Mouse (Mus musculus): ENCODE data around the gene Ccpg1. TPM values are rescaled to one million over a fixed set of nuclear protein-coding genes. Genes with fewer than 3 reads are reported as not detected.

The Ccpg1 gene
- polyA plus RNA-seq, 1 experiment from 2014 or later: 17.4 TPM

DNA sequence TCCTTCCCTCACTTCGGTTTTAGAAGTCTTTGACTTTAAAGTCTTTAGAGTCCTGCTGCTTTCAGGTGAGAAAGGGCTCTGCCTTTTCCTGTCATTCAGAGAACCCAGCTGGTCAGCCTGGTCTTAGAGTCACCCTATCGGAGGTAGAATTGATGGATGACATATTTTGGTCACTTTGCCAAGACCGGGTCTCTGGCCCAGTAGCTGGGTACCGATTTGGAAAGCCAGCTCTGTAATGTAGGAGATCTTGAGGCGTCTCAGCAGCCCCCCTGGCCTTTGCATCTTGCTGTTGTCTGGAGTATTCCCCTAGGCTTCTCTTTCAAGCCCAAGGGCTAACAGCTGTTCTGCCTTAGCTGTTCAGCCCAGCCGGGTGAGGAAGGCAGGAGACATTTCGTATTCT lies 60.0 kb downstream of the Ccpg1 start:
- H3K4me2 ChIP-seq: peak overlapping the region; percentile 87
- no peak for ATAC-seq (replicated peaks; ENCODE audit: insufficient number of reproducible peaks, low FRiP score, low TSS enrichment)
- 11% methylated on average over 7 of the region's 7 CpGs for WGBS (ENCODE audit: insufficient replicate concordance)
- H3K9me3 ChIP-seq (replicated peaks; ENCODE audit: control insufficient read depth, low read length): no peaks in the 10 kb centered on the region
- no peaks in the 10 kb centered on the region for H3K27me3 ChIP-seq (ENCODE audit: control insufficient read depth, insufficient read depth, low read length)
- H3K4me3 ChIP-seq (ENCODE audit: low read depth, low read length): peak overlapping the region; percentile 44
- peaks cover 2% of the 10 kb centered on the region for H3K4me1 ChIP-seq (ENCODE audit: control insufficient read depth, insufficient read depth, low read length)
- no peak overlapping the region for H3K27ac ChIP-seq (ENCODE audit: low read depth, low read length)
- peak overlapping the region; percentile 66 for H3K9ac ChIP-seq (ENCODE audit: low read depth, low read length)
- H3K36me3 ChIP-seq (ENCODE audit: control insufficient read depth, insufficient read depth, low read length): no peaks in the 10 kb centered on the region

DNA sequence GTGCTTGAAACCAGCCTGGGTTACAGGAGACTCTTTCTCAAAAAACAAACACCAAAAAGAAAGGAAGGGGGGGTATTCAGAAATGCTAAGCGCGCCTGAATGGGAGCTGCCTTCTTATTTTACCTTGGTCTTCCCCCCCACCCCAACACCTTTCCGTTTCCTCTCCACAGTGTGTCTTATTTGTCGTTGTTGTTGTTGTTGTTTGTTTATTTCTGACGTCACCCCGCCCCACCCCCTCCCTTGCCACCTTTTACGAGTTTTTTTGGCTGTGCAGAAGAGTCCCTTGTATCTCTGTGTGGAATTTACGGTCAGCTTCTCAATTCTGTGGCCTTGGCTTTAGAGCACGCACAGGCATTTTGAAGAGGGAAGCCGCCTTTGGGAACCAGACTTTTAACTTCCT lies 60.5 kb downstream of the Ccpg1 start:
- H3K27ac ChIP-seq (ENCODE audit: low read depth, low read length): no peak overlapping the region
- ATAC-seq (replicated peaks; ENCODE audit: insufficient number of reproducible peaks, low FRiP score, low TSS enrichment): no peak
- no peaks in the 10 kb centered on the region for H3K36me3 ChIP-seq (ENCODE audit: control insufficient read depth, insufficient read depth, low read length)
- 0 out of 2 replicates have a peak overlapping the region, but pooled peaks have one; percentile 44 for H3K4me3 ChIP-seq (ENCODE audit: low read depth, low read length)
- no peaks in the 10 kb centered on the region for H3K27me3 ChIP-seq (ENCODE audit: control insufficient read depth, insufficient read depth, low read length)
- H3K9me3 ChIP-seq (replicated peaks; ENCODE audit: control insufficient read depth, low read length): no peaks in the 10 kb centered on the region
- no peak overlapping the region for H3K9ac ChIP-seq (ENCODE audit: low read depth, low read length)
- H3K4me1 ChIP-seq (ENCODE audit: control insufficient read depth, insufficient read depth, low read length): no peaks in the 10 kb centered on the region
- H3K4me2 ChIP-seq: peak overlapping the region; percentile 87
- 62% methylated on average over 10 of the region's 10 CpGs for WGBS (ENCODE audit: insufficient replicate concordance)

DNA sequence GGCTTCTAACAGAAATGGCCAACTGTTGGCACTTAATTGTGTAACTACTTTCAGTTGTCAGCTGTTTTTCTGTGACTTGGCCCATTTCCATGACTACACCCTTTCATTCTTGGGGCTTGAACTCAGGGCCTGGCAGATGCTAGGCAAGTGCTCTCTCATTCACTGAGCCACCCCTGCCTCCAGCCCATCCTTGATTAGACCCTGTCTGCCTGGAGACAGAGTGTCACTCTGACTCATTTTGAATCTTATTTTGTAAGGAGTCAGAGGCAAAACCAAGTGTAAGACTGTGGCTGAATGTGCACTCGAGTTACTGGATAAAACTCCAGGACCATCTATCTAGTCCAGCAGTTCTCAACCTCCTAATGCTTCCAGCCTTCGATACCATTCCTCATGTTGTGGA lies 62.7 kb downstream of the Ccpg1 start:
- no peak overlapping the region for H3K9ac ChIP-seq (ENCODE audit: low read depth, low read length)
- no peak overlapping the region for H3K4me3 ChIP-seq (ENCODE audit: low read depth, low read length)
- WGBS (ENCODE audit: insufficient replicate concordance): 79% methylated on average over 2 of the region's 2 CpGs
- H3K9me3 ChIP-seq (replicated peaks; ENCODE audit: control insufficient read depth, low read length): no peaks in the 10 kb centered on the region
- no peaks in the 10 kb centered on the region for H3K27me3 ChIP-seq (ENCODE audit: control insufficient read depth, insufficient read depth, low read length)
- H3K27ac ChIP-seq (ENCODE audit: low read depth, low read length): no peak overlapping the region
- no peak for ATAC-seq (replicated peaks; ENCODE audit: insufficient number of reproducible peaks, low FRiP score, low TSS enrichment)
- no peaks in the 10 kb centered on the region for H3K36me3 ChIP-seq (ENCODE audit: control insufficient read depth, insufficient read depth, low read length)
- H3K4me2 ChIP-seq: no peak overlapping the region
- H3K4me1 ChIP-seq (ENCODE audit: control insufficient read depth, insufficient read depth, low read length): no peaks in the 10 kb centered on the region

DNA sequence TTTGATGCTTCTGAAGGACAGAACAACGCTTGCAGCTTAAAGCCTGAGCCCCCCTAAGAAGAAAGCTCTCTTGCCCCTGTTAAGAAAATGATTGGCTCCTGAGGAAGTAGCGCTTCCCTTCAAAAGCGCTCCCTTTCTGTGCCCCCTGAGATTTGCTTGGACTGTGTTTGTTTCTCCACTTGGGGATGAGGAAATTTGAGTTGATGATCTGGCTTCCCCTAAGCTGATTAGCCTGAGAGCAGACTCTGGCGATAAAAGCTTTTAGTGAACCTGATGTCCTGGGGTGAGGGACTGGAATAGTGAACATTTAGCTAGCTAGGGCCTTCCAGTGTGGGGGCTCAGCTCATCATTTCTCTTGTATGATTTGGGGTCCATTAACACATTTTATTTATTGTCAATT lies 63.7 kb downstream of the Ccpg1 start:
- no peak overlapping the region for H3K4me3 ChIP-seq (ENCODE audit: low read depth, low read length)
- ATAC-seq (replicated peaks; ENCODE audit: insufficient number of reproducible peaks, low FRiP score, low TSS enrichment): no peak
- WGBS (ENCODE audit: insufficient replicate concordance): 14% methylated on average over 4 of the region's 4 CpGs
- no peak overlapping the region for H3K27ac ChIP-seq (ENCODE audit: low read depth, low read length)
- no peaks in the 10 kb centered on the region for H3K4me1 ChIP-seq (ENCODE audit: control insufficient read depth, insufficient read depth, low read length)
- no peaks in the 10 kb centered on the region for H3K27me3 ChIP-seq (ENCODE audit: control insufficient read depth, insufficient read depth, low read length)
- no peak overlapping the region for H3K9ac ChIP-seq (ENCODE audit: low read depth, low read length)
- no peak overlapping the region for H3K4me2 ChIP-seq
- no peaks in the 10 kb centered on the region for H3K36me3 ChIP-seq (ENCODE audit: control insufficient read depth, insufficient read depth, low read length)
- H3K9me3 ChIP-seq (replicated peaks; ENCODE audit: control insufficient read depth, low read length): no peaks in the 10 kb centered on the region

DNA sequence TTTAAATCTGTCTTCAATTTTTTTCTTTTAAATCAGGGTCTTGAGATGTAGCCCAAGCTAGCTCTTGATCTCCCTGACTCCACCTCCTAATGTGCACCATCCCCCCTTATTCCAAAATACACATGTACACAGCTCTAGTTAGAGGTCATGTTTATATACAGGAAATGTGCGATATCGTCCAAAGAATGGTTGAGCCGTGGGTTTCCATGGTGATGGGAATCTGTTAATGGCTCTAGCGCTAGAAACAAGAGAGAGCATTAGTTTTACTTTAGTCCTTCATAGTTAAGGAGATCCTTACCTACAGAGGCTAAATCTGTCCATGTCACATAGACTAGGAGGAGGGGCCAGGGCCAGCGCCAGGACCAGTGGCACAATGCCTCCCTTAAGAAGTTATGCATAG lies 64.6 kb downstream of the Ccpg1 start:
- WGBS (ENCODE audit: insufficient replicate concordance): 72% methylated on average over 5 of the region's 5 CpGs
- Histone ChIP-seq H3K9me3 (replicated peaks; ENCODE audit: control insufficient read depth, low read length) (no peaks in the 10 kb centered on the region), H3K4me3 (ENCODE audit: low read depth, low read length) (no peak overlapping the region), H3K27me3 (ENCODE audit: control insufficient read depth, insufficient read depth, low read length) (no peaks in the 10 kb centered on the region), H3K9ac (ENCODE audit: low read depth, low read length) (no peak overlapping the region), H3K36me3 (ENCODE audit: control insufficient read depth, insufficient read depth, low read length) (no peaks in the 10 kb centered on the region), H3K4me2 (no peak overlapping the region), H3K27ac (ENCODE audit: low read depth, low read length) (no peak overlapping the region), H3K4me1 (ENCODE audit: control insufficient read depth, insufficient read depth, low read length) (no peaks in the 10 kb centered on the region)
- ATAC-seq (replicated peaks; ENCODE audit: insufficient number of reproducible peaks, low FRiP score, low TSS enrichment): no peak

DNA sequence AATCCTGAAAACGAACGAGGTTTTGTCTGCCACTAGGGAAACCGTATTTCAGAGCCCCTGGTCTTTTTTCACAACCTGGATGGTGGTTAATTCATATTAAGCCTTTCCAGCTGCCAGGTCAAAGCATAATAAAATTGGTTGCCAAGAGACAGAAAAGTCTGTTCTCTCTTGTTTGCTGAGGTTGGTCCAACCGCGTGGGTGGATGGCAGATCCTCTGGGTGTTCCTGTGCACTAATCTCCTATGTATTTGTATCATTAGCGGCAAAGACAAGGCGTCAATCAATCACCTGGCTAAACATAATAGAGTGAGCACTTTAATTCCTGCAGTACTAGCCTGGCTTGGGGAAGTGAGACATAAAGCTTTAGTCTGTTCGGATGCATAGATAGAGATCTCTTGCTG lies 65.4 kb downstream of the Ccpg1 start:
- H3K9ac ChIP-seq (ENCODE audit: low read depth, low read length): no peak overlapping the region

DNA sequence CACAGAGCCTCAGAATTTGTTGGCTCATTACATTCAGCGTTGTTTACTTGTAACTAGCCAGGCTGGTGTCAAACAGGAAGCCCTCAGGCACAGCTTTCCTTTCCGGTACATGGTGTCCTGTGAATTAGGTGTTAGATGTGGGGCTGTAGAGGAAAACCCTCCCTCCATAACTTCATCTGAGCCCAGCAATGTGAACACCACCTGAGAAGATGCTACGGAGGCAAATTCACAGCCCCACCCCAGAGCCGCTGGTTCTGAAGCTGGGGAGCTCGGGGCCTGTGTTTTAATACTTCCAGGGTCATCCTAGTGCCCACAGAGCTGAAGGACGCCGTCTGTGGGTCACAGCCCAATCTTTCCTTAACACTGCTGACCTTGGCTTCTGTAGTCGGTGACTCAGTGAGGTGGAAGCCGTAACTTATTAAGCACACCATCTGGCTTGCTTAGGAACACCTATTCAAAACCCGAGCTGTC lies 70.2 kb downstream of the Ccpg1 start:
- Histone ChIP-seq H3K4me3 (ENCODE audit: low read depth, low read length) (no peak overlapping the region), H3K9me3 (replicated peaks; ENCODE audit: control insufficient read depth, low read length) (no peaks in the 10 kb centered on the region), H3K4me1 (ENCODE audit: control insufficient read depth, insufficient read depth, low read length) (no peaks in the 10 kb centered on the region), H3K27ac (ENCODE audit: low read depth, low read length) (no peak overlapping the region), H3K36me3 (ENCODE audit: control insufficient read depth, insufficient read depth, low read length) (no peaks in the 10 kb centered on the region), H3K4me2 (no peak overlapping the region), H3K9ac (ENCODE audit: low read depth, low read length) (no peak overlapping the region), H3K27me3 (ENCODE audit: control insufficient read depth, insufficient read depth, low read length) (no peaks in the 10 kb centered on the region)
- WGBS (ENCODE audit: insufficient replicate concordance): 54% methylated on average over 10 of the region's 10 CpGs
- no peak for ATAC-seq (replicated peaks; ENCODE audit: insufficient number of reproducible peaks, low FRiP score, low TSS enrichment)

More for the DNA sequence above, 65.4 kb downstream of the Ccpg1 start:
- Histone ChIP-seq H3K9me3 (replicated peaks; ENCODE audit: control insufficient read depth, low read length) (no peaks in the 10 kb centered on the region), H3K27me3 (ENCODE audit: control insufficient read depth, insufficient read depth, low read length) (no peaks in the 10 kb centered on the region), H3K4me3 (ENCODE audit: low read depth, low read length) (no peak overlapping the region), H3K4me1 (ENCODE audit: control insufficient read depth, insufficient read depth, low read length) (no peaks in the 10 kb centered on the region), H3K27ac (ENCODE audit: low read depth, low read length) (no peak overlapping the region), H3K4me2 (no peak overlapping the region), H3K36me3 (ENCODE audit: control insufficient read depth, insufficient read depth, low read length) (no peaks in the 10 kb centered on the region)
- no peak for ATAC-seq (replicated peaks; ENCODE audit: insufficient number of reproducible peaks, low FRiP score, low TSS enrichment)
- 73% methylated on average over 8 of the region's 8 CpGs for WGBS (ENCODE audit: insufficient replicate concordance)

DNA sequence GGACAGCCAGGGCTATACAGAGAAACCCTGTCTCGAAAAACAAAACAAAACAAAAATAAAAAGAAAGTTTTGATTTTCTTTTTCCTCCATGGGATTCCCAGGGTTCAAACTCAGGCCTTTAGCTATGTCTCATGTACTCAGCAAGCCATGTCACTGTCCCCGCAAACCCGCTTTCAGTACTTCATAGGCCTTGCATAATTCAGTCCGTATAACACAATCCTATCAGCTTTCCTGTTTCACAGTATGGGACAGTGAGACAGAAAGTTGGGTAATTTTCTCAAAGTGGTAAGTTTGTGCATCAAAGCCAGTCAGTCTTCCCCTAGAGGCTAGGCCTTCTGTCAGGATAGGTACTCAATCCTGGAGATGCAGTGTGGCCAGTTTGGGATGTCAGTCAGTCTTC lies 74.0 kb downstream of the Ccpg1 start:
- Histone ChIP-seq H3K9me3 (replicated peaks; ENCODE audit: control insufficient read depth, low read length) (no peaks in the 10 kb centered on the region), H3K9ac (ENCODE audit: low read depth, low read length) (no peak overlapping the region), H3K27me3 (ENCODE audit: control insufficient read depth, insufficient read depth, low read length) (no peaks in the 10 kb centered on the region), H3K4me1 (ENCODE audit: control insufficient read depth, insufficient read depth, low read length) (peaks cover 8% of the 10 kb centered on the region), H3K4me2 (no peak overlapping the region), H3K36me3 (ENCODE audit: control insufficient read depth, insufficient read depth, low read length) (no peaks in the 10 kb centered on the region), H3K27ac (ENCODE audit: low read depth, low read length) (no peak overlapping the region), H3K4me3 (ENCODE audit: low read depth, low read length) (no peak overlapping the region)
- no peak for ATAC-seq (replicated peaks; ENCODE audit: insufficient number of reproducible peaks, low FRiP score, low TSS enrichment)
- 82% methylated on average over 4 of the region's 4 CpGs for WGBS (ENCODE audit: insufficient replicate concordance)

DNA sequence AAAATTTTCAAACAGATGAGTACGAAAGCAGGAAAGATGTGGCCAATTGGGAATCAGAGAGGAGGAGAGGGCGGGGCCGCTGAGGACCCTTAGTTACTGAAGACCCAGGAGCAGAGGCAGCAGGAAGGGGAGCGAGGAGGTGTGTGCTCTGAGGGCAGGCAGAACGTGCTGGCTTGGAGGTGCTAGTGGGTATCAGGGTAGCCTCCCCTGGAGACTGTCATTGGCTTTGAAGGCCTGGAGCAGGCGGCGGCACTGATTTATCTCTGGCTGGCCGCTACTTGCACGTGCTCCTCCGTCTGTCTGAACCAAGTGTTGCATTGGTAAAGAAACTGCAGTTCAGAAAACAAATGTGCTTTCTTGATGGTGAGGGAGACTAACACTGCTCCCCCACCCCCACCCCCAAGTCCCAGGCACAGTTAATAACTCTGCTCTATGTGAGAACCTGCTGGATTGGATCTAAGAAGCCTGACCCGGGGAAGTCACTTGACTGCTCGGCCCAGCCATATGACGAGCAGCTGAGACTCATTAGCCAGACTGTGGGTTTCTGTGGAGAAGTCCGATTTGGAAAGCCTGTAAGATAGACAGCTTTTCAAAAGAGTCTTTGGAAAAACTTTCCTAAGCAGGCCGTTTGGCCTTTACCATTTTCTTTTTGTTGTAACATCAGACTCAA lies 78.5 kb downstream of the Ccpg1 start:
- Histone ChIP-seq H3K27ac (ENCODE audit: low read depth, low read length) (no peak overlapping the region), H3K4me1 (ENCODE audit: control insufficient read depth, insufficient read depth, low read length) (peaks cover 19% of the 10 kb centered on the region), H3K9me3 (replicated peaks; ENCODE audit: control insufficient read depth, low read length) (no peaks in the 10 kb centered on the region), H3K36me3 (ENCODE audit: control insufficient read depth, insufficient read depth, low read length) (no peaks in the 10 kb centered on the region), H3K4me3 (ENCODE audit: low read depth, low read length) (no peak overlapping the region), H3K4me2 (peak overlapping the region; percentile 56), H3K27me3 (ENCODE audit: control insufficient read depth, insufficient read depth, low read length) (no peaks in the 10 kb centered on the region), H3K9ac (ENCODE audit: low read depth, low read length) (no peak overlapping the region)
- 20% methylated on average over 15 of the region's 15 CpGs for WGBS (ENCODE audit: insufficient replicate concordance)
- no peak for ATAC-seq (replicated peaks; ENCODE audit: insufficient number of reproducible peaks, low FRiP score, low TSS enrichment)

All from heart, embryonic 11.5 days (tissue).